ENCODE assay signal across 1 mouse cellular context in the genomic region with DNA sequence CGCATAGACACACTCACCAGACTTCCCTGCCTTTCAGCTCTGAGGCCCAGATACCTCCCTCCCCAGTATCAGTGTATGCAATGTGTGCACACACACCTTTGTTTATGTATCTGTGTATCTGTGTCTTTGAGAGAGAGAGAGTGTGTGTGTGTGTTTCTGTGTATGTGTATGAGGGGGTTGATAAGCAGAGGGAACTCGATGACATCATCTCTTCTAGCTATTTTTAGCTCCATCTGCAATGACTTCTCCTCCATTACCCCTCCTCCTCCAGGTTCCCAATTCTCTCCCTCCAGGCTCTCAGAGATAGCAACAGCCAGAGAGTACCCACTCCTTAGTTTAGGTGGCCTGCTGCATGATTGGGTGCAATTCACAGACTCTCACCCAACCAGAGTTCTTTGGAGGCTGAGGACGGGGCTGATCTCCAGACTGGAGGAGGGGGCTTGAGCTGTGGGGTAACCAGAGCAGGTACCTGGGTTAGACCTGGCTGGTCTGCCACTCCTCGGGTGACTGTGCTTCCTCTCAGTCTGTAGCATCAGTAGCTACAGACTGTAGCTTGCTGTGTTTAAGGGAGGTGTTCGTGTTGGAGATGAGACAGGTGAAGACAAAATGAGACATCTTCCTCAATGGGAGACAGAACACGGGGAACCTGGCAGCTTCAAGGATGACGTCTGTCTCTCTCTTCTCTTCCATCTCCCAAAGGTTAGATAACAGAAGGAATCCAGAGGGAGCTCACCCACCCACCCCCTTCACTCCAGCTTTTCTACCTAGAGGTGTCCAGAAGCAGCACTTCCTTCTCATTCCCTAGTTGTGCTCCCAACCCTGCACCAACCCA.
A peak's percentile ranks its signal among the peaks of the same experiment; 100 is the strongest.
TF ChIP-seq lines count a peak whose summit lies in the region.

No protein-coding gene starts in this region.

TF ChIP-seq in MEL, 35 proteins besides CTCF, POLR2A, EP300 and RAD21:
- 0 out of 2 replicates have a peak, but pooled peaks have one; percentile 79 for TF ChIP-seq MEF2A (IDR thresholded peaks at IDR 0.05; ENCODE audit: extremely low read depth, insufficient replicate concordance, low read depth, low read length, poor library complexity, severe bottlenecking)
- TF ChIP-seq ETS1 (IDR thresholded peaks at IDR 0.05; ENCODE audit: low read depth, low read length), result peak; percentile 84
- TF ChIP-seq POLR2AphosphoS5 (IDR thresholded peaks at IDR 0.05; ENCODE audit: borderline replicate concordance, low read depth, low read length), result no peak
- TF ChIP-seq TAL1 (IDR thresholded peaks at IDR 0.05; ENCODE audit: low read length), result peak; percentile 44
- TF ChIP-seq GATA1 (IDR thresholded peaks at IDR 0.05; ENCODE audit: low read depth, low read length), result peak; percentile 44; the same call in 1 of the 2 replicates
